Mouse (Mus musculus) brain, adult 10 weeks (tissue): ENCODE measurements around the gene Glyr1. TPM values are rescaled to one million over a fixed set of nuclear protein-coding genes. Genes with fewer than 3 reads are reported as not detected.

Source experiments
- polyA plus RNA-seq: library from polyadenylated mRNA; stranded (reverse); fragments of 350-450 nt; fragmentation: Illumina TruSeq; extraction: RNeasy Lipid Tissue Mini Kit (QIAGEN cat#74804); gene quantifications from one replicate; pipeline ENCODE4 v1.2.3, GENCODE M21; 2015; ENCODE audit warnings: low read depth, low replicate concordance

Gene Glyr1
- 168 TPM for polyA plus RNA-seq

GRCm38 (mm10) chr16:5049774-5050234 is at the start of gene Glyr1, which contains the start of gene Ubn1:
Gene Glyr1, minus strand, starts transcription at chr16:5049863.
Gene Ubn1, plus strand, starts transcription at chr16:5050057.

GRCm38 (mm10) chr16:5013054-5013838 is 36.4 kb downstream of the Glyr1 start, which contains the start of gene Rogdi:
Gene Rogdi, minus strand, starts transcription at chr16:5013553.

GRCm38 (mm10) chr16:5007067-5007466 is 42.6 kb downstream of the Glyr1 start, which contains the start of gene Smim22:
Gene Smim22, plus strand, starts transcription at chr16:5007288.

GRCm38 (mm10) chr16:4997553-4997952 is 52.1 kb downstream of the Glyr1 start, which contains the start of gene Sept12:
Gene Sept12, minus strand, starts transcription at chr16:4997852.

Other genes starting within 250 kb of the Glyr1 start
- gene 4930562C15Rik, start 214.4 kb downstream of the Glyr1 start, polyA plus RNA-seq: not detected
- 113 TPM for gene Ubald1, start 169.5 kb downstream of the Glyr1 start, polyA plus RNA-seq
- 154 TPM for gene Mgrn1, start 163.6 kb downstream of the Glyr1 start, polyA plus RNA-seq
- gene Nudt16l1, start 111.1 kb downstream of the Glyr1 start, polyA plus RNA-seq: 68.0 TPM
- 43.4 TPM for gene Anks3, start 85.7 kb downstream of the Glyr1 start, polyA plus RNA-seq
- not detected for gene Sept12, start 52.0 kb downstream of the Glyr1 start, polyA plus RNA-seq
- gene Smim22, start 42.6 kb downstream of the Glyr1 start, polyA plus RNA-seq: not detected
- 230 TPM for gene Rogdi, start 36.3 kb downstream of the Glyr1 start, polyA plus RNA-seq
- 24.7 TPM for gene Ubn1, start 194 bp upstream of the Glyr1 start, polyA plus RNA-seq
- 0.31 TPM for gene Ppl, start 82.6 kb upstream of the Glyr1 start, polyA plus RNA-seq
- 11.1 TPM for gene Sec14l5, start 97.2 kb upstream of the Glyr1 start, polyA plus RNA-seq
- gene Nagpa, start 154.1 kb upstream of the Glyr1 start, polyA plus RNA-seq: 9.0 TPM
- 6.1 TPM for gene AU021092, start 172.4 kb upstream of the Glyr1 start, polyA plus RNA-seq
- 34.9 TPM for gene Alg1, start 183.8 kb upstream of the Glyr1 start, polyA plus RNA-seq
- 7.3 TPM for gene Eef2kmt, start 206.1 kb upstream of the Glyr1 start, polyA plus RNA-seq